Mouse (Mus musculus) frontal cortex, postnatal 25 days (tissue): Measurements from ENCODE around the gene Fam19a1.

Experiments used
- DNase-seq, 2 experiments: peaks; one replicate each; pipeline ENCODE4 v3.0.0; 2022; ENCODE audit warnings: low spot score in 2 of 2

Fam19a1 gene

GRCm38 (mm10) chr6:96435545-96435944 is 322.6 kb downstream of the Fam19a1 start:
- DNase-seq = no peak

DNA sequence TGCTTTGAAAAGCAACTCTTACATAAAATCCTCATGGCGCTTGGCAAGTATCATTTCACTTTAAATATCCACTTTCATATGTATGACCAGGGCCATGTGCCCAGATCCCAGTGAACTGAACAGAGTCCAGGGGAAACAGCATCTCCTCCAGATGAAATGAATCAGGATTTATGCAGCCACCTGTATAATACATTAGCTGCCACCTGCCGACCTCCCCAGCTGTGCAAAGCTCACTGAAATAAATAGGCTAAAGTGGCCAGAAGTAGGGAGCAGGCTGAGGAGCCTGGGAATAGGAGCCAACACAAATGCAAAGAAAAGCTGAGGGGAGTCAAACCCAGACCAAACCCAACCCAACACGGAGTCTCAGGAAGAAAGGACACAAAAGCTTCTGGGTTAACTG is 324.9 kb downstream of the Fam19a1 start:
- DNase-seq = no peak

- no peak for DNase-seq
Observed at GRCm38 (mm10) chr6:96439419-96439818, 326.5 kb downstream of the Fam19a1 start.

GRCm38 (mm10) chr6:96441971-96442370 is 329.0 kb downstream of the Fam19a1 start:
- no peak for DNase-seq

DNA sequence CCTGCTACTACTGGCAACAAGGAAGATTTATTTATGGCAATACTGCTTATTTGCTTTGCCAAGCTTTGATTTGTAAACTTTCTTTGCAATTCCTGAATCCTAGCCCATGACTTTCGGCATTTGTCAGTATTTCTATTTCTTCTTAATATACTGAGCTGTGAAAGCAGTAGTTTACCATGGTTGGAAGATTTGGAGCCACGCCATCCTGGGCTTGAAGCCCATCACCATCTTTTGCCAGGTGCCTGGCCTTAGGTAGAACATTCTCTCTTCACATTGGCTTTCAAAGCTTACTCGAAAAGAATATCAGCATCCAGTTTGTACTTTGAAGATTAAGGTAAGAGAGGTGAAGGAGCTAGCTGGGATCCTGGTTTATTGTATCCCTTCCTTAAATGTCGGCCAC is 334.5 kb downstream of the Fam19a1 start:
- DNase-seq = no peak

GRCm38 (mm10) chr6:96456266-96456665 is 343.3 kb downstream of the Fam19a1 start:
- DNase-seq = no peak

DNA sequence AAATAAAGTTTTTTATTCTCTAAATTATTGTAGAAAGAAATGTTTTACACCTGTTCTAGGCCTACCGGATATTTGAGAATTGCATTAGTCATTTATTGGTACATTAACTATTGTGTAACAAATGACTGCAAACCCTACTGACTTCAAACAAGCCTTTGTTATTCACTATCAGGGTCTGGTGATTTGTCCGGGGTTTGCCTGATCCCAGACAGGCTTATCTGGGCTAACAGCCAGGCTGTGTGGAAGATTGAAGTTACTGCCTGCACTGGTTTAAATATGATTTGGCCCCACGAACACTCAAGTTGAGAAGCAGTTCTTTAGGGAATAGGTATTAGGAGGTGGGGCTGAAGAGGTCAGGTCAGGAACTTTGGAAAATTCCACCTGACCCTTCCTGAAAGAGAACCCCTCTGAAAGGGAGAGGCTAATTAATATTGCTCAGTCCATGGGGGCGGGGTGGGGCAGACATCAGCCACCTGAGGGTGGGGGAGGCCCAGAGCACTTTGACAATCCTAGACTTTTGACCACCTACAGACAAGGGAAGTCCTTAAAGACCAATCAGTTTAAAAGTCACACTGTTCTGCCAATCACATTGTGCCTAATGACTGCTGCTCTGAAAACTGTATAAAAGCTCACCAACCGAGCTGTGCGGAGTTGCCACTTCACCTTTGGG is 344.8 kb downstream of the Fam19a1 start:
- no peak for DNase-seq

DNA sequence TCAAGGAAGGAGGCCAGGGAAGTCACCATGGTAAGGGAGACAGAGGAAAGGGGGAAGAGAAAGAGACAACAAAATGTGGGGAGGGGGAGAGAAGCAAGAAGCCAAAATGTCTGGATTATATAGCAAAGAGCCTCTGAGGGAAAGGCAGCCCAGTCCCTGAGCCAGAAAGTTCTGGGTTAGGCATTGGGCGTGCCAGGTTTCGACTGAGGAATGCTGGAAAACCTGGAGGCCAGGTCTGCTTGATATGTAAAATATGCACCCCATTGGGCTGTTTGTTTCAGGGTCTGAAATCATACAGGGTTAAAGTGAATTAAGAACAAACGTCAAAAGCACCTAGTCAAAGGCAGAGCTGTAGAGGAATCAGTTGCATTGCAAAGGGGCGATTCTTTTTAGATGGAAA is 346.1 kb downstream of the Fam19a1 start:
- no peak for DNase-seq

GRCm38 (mm10) chr6:96499464-96499863 is 386.5 kb downstream of the Fam19a1 start:
- DNase-seq = no peak

- no peak for DNase-seq
Observed at GRCm38 (mm10) chr6:96541600-96541999, 428.6 kb downstream of the Fam19a1 start.

DNA sequence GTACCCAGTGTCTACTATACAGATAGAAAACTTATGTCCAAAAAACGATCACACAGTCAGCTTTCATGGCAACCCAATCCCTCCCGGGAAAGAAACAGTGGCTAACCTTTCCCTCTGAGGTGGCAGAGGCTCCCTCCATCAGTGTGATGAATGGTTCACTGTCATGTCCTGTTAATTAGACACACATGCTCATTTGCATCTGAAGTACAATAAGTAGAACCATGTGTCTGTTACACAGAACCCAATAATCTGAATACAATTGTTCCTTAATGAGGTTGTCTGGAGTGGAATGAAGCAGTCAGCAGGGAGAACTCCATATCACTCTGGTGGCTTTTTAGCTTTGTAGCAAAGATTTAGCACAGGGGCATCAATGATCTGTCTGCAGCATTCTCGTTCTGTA is 431.9 kb downstream of the Fam19a1 start:
- no peak for DNase-seq

DNA sequence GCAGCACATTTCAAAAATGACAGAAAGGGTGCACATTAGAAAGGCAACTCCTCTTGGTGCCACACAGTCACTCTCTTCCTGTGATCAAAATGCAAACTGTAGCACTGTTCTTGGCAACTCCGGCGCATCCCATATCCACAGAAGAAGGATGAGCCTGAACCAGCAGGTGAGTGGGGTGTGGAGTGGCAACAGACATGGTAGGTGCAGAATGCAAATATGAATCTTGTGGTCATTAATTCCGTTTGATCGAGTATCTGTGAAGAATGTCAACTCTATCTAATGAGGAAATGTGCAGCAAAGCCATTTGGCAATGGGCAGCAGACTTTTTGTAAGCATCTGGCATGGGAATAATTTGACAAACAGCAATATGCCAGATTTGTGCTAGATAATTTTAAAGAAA is 437.5 kb downstream of the Fam19a1 start:
- no peak for DNase-seq

GRCm38 (mm10) chr6:96578649-96579048 is 465.7 kb downstream of the Fam19a1 start:
- DNase-seq = no peak

DNA sequence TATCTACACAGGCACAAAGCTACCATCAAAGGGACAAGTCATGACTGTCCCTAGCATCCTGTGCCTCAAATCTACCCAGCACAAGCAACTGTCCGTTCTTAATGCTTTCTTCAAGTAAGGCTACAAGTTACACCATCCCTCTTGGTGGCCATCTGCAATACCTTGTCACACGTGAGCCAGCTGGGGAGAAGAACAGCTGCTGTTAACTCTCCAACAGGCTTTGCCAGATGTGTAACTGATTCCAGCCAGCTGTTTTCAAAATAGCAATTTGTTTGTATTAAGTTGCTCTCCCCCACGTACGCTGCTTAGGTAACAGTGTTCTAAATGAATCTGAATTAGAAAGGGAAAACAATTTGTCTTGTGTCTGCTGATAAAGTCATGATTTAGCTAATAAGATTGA is 467.8 kb downstream of the Fam19a1 start:
- DNase-seq = no peak

GRCm38 (mm10) chr6:96581187-96581586 is 468.2 kb downstream of the Fam19a1 start:
- DNase-seq = no peak

- DNase-seq = no peak
Observed at GRCm38 (mm10) chr6:96587427-96587826, 474.5 kb downstream of the Fam19a1 start.

DNA sequence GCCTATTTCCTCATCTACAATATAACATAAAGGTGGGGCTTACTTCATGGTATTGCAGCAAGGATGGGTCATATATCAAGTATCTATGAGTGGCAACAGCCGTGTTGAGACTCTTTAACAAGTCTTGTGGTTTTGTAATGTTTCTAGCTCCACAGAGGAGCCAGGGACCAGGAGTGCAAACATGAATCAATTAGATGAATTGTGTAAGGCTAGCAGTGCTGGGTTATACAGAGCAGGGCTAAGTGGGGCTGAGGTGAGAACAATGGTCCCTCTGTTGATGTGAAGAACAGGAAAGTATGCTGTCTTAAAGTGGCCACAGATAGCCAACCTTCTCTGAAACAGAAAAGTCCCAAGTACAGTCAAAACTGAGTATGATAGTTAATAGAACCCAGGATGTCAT is 480.1 kb downstream of the Fam19a1 start:
- no peak for DNase-seq

GRCm38 (mm10) chr6:96595201-96595600 is 482.2 kb downstream of the Fam19a1 start:
- DNase-seq = no peak

DNA sequence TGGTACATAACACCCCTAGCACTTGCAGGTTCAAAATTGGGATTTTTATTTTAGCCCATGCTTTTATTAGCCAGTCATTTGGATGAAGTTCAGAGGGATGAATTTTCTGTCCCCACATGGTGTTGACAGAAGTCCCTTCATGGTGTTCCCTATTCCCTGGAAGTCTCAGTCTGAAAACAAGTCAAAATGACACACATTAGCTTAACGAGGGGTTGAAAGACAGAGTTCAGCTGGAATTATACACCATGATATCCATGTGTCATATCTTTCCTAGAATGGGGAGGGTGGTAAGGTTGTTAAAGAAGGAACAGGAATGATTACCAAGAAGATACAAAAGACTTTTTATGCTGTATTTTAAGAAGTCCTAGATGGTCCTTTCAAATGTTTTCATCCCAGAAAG is 511.2 kb downstream of the Fam19a1 start:
- no peak for DNase-seq

DNA sequence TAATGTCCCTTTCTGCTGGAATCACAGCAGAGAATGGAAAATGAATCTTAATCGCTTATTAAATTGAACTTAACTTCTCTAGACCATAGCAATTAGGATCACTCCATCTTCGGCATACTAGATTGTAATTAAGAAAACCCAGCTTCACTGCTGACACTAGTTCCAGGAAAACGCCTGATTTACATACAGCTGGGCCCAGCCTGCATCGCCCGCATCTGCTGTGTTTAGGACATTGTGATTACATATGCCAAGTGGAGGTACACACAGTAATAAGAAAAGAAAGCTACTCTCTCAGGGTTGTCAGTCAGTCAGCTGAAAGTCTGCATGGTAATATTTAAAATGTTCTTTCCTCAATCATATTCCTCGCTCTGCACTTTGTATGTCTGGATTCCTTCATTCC is 518.6 kb downstream of the Fam19a1 start:
- DNase-seq = no peak

DNA sequence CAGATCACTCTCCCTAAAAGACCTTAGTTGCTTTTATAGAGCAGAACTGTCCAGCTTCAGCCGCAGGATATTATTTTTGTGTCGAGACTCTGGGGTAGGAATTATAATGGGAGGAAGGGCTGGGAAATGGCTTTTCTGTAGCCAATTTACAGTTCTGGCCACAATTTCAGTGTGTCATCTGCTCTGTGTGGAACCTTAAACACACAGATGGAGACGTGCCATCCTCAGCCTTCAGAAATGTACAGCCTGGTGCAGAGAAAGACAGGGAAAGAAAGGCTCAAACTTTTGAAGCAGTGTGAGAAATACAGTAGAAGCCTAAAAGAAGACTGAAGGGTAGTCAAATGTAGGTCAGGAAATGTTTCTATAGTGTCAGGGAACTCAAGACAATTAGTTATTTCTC is 519.3 kb downstream of the Fam19a1 start:
- no peak for DNase-seq

DNA sequence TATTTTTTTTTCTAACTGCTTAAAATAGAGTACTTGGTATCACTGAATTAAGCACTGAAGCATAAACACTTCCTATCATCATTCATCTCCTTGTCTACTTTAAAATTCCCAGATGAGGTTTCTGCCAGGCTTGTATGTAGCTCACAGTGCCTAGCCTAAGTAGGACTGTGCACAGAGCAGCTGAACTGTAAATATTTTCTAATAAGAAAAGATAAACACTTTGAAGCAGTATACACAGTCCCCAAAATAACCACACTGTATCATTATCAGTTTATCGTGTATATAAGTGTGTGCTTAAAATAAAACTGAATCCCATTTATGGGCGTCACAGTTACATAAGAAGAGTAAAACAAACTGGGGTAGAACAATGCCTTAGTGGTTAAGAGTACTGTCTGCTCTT is 522.7 kb downstream of the Fam19a1 start:
- no peak for DNase-seq

GRCm38 (mm10) chr6:96648742-96649141 is 535.8 kb downstream of the Fam19a1 start:
- no peak for DNase-seq

DNA sequence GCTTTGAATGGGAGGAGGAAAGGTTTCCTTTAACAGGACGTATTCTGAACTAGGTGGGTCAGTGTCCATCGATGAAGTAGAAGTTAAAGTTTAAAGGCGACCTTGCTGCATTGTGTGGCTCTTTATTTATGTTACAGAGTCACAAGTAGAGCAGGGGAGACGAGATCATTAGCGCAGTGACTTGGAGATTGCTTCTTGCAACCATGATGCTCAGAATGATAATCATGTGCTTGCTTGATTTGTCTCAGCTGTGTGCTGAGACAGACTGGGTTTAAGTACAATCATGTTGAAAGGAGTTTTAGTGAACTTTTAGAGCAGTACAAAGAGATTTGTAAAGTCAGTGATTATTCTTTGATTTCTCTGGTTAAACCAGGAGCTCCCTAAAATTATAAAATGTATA is 536.3 kb downstream of the Fam19a1 start:
- DNase-seq = no peak
